Mouse (Mus musculus): Measurements from ENCODE around the gene Ppat.
"Not testable (repeated sequence)": the region's sequence is repeated elsewhere in the genome, so short reads cannot be mapped to it uniquely, and the experiment has no call there.

GRCm38 (mm10) chr5:76912522-76912921, 38.9 kb downstream of the Ppat start:
- not testable (repeated sequence) for TF ChIP-seq CTCF (IDR thresholded peaks at IDR 0.05; ENCODE audit: control insufficient read depth, insufficient read depth, low read length); POLR2A (IDR thresholded peaks at IDR 0.05; ENCODE audit: borderline replicate concordance, control insufficient read depth, low read depth, low read length)

All from bone marrow, adult 2 months (tissue).